Mouse (Mus musculus) CH12.LX (cell line): ENCODE results near the gene Arhgef40. TPM values are rescaled to one million over a fixed set of nuclear protein-coding genes. Genes with fewer than 3 reads are reported as not detected.

Source experiments
- DNase-seq: peaks from one replicate; pipeline ENCODE4 v3.0.0-alpha.2; 2013; ENCODE audit errors: extremely low read depth
- H3K27ac ChIP-seq: 2 replicates; pipeline ENCODE4 v1.5.1; 2012; ENCODE audit warnings: low read depth, mild to moderate bottlenecking, control low read depth, moderate library complexity; ENCODE audit not compliant: insufficient read depth
- H3K27me3 ChIP-seq: replicated peaks from 2 replicates; pipeline ENCODE3; 2012; ENCODE audit warnings: inconsistent platforms
- H3K36me3 ChIP-seq, 2 experiments: replicated peaks in 1 of 2; 2 replicates each; pipeline versions ENCODE3 to v1.6.1; 2012; ENCODE audit warnings: inconsistent platforms in 1 of 2, low read length in 1 of 2, mild to moderate bottlenecking in 1 of 2, mixed read lengths in 1 of 2, moderate library complexity in 1 of 2; ENCODE audit not compliant: control insufficient read depth in 1 of 2, insufficient read depth in 1 of 2
- H3K4me1 ChIP-seq, 2 experiments: 2 replicates each; pipeline ENCODE4 v1.6.1; 2012; ENCODE audit warnings: inconsistent platforms in 1 of 2, moderate library complexity in 1 of 2; ENCODE audit not compliant: insufficient read depth in 2 of 2, control insufficient read depth in 1 of 2
- H3K4me2 ChIP-seq: 2 replicates; pipeline ENCODE4 v1.6.1; 2012; ENCODE audit warnings: low read depth, mild to moderate bottlenecking, control low read depth; ENCODE audit not compliant: poor library complexity, insufficient read depth, severe bottlenecking
- H3K4me3 ChIP-seq, 3 experiments: fragments of 150-350 bp in 1 of 3; sonication (generic) in 1 of 3; replicated peaks in 1 of 3; 2 replicates each; pipeline versions ENCODE3 to v1.5.1; 2011 to 2012; ENCODE audit warnings: low read depth in 2 of 3, low read length in 2 of 3, mild to moderate bottlenecking in 2 of 3, moderate library complexity in 2 of 3, control low read depth in 1 of 3, improper control_type of control experiment in 1 of 3, inconsistent platforms in 1 of 3, mixed read lengths in 1 of 3; ENCODE audit not compliant: poor library complexity in 1 of 3
- H3K79me2 ChIP-seq: replicated peaks from 2 replicates; pipeline ENCODE4 v1.6.1; 2012; ENCODE audit warnings: mild to moderate bottlenecking, moderate library complexity; ENCODE audit not compliant: control insufficient read depth, poor library complexity, insufficient read depth, severe bottlenecking; ENCODE audit errors: extremely low read depth
- H3K9ac ChIP-seq: 2 replicates; pipeline ENCODE4 v1.6.1; 2012; ENCODE audit warnings: low read depth, mild to moderate bottlenecking, control low read depth, moderate library complexity; ENCODE audit not compliant: insufficient read depth
- H3K9me3 ChIP-seq: replicated peaks from 2 replicates; pipeline ENCODE3; 2012; ENCODE audit warnings: low read length, inconsistent platforms, mixed read lengths
- BHLHE40 ChIP-seq: IDR thresholded peaks from 2 replicates; pipeline ENCODE4 v1.6.1; 2011; ENCODE audit warnings: mild to moderate bottlenecking, low read depth, low read length, improper control_type of control experiment
- CHD1 ChIP-seq: IDR thresholded peaks from 2 replicates; pipeline ENCODE4 v1.6.1; 2012; ENCODE audit warnings: low read depth, low read length, improper control_type of control experiment, inconsistent platforms
- CHD2 ChIP-seq: IDR thresholded peaks from 2 replicates; pipeline ENCODE4 v1.6.1; 2011; ENCODE audit warnings: low read length, improper control_type of control experiment
- ELF1 ChIP-seq: IDR thresholded peaks from 2 replicates; pipeline ENCODE4 v1.6.1; 2014; ENCODE audit warnings: low read depth, mild to moderate bottlenecking, inconsistent platforms, low read length, improper control_type of control experiment
- EP300 ChIP-seq: IDR thresholded peaks from 2 replicates; pipeline ENCODE4 v1.6.1; 2011; ENCODE audit warnings: low read length, improper control_type of control experiment
- HCFC1 ChIP-seq: IDR thresholded peaks from 2 replicates; pipeline ENCODE4 v1.6.1; 2012; ENCODE audit warnings: low read depth, mild to moderate bottlenecking, inconsistent platforms, low read length, improper control_type of control experiment
- IRF4 ChIP-seq: IDR thresholded peaks from 2 replicates; pipeline ENCODE4 v1.6.1; 2014; ENCODE audit warnings: low read depth, mild to moderate bottlenecking, inconsistent platforms, low read length, improper control_type of control experiment
- JUN ChIP-seq: IDR thresholded peaks from 2 replicates; pipeline ENCODE4 v1.6.1; 2011; ENCODE audit warnings: low read depth, mild to moderate bottlenecking, low read length, improper control_type of control experiment, moderate library complexity; ENCODE audit not compliant: insufficient read depth
- MAX ChIP-seq: IDR thresholded peaks from 2 replicates; pipeline ENCODE4 v1.6.1; 2011; ENCODE audit warnings: low read length, improper control_type of control experiment
- MAZ ChIP-seq: IDR thresholded peaks from 2 replicates; pipeline ENCODE4 v1.6.1; 2012; ENCODE audit warnings: low read depth, mild to moderate bottlenecking, inconsistent platforms, low read length, improper control_type of control experiment, moderate library complexity
- MYC ChIP-seq: IDR thresholded peaks from 2 replicates; pipeline ENCODE4 v1.6.1; 2011; ENCODE audit warnings: low read depth, mild to moderate bottlenecking, improper control_type of control experiment, low read length
- NRF1 ChIP-seq: IDR thresholded peaks from 2 replicates; pipeline ENCODE4 v1.6.1; 2014; ENCODE audit warnings: low read depth, mild to moderate bottlenecking, inconsistent platforms, low read length, improper control_type of control experiment, moderate library complexity
- PAX5 ChIP-seq: IDR thresholded peaks from 2 replicates; pipeline ENCODE4 v1.6.1; 2012; ENCODE audit warnings: low read length, inconsistent platforms, mixed read lengths
- POLR2A ChIP-seq: IDR thresholded peaks from 2 replicates; pipeline ENCODE4 v1.6.1; 2011; ENCODE audit warnings: low read depth, mild to moderate bottlenecking, improper control_type of control experiment, low read length
- POLR2AphosphoS2 ChIP-seq: IDR thresholded peaks from 2 replicates; pipeline ENCODE4 v1.6.1; 2011; ENCODE audit warnings: low read depth, low read length, improper control_type of control experiment
- RAD21 ChIP-seq: IDR thresholded peaks from 2 replicates; pipeline ENCODE4 v1.6.1; 2011; ENCODE audit warnings: low read depth, mild to moderate bottlenecking, low read length, improper control_type of control experiment, moderate library complexity
- RCOR1 ChIP-seq: conservative IDR thresholded peaks from 2 replicates; pipeline ENCODE4 v1.6.1; 2012; ENCODE audit warnings: low read depth, mild to moderate bottlenecking, inconsistent platforms, low read length, improper control_type of control experiment
- SIN3A ChIP-seq: IDR thresholded peaks from 2 replicates; pipeline ENCODE4 v1.6.1; 2012; ENCODE audit warnings: low read length, improper control_type of control experiment, inconsistent platforms
- SMC3 ChIP-seq: IDR thresholded peaks from 2 replicates; pipeline ENCODE4 v1.6.1; 2011; ENCODE audit warnings: low read depth, low read length, improper control_type of control experiment
- USF1 ChIP-seq: IDR thresholded peaks from 2 replicates; pipeline ENCODE4 v1.6.1; 2014; ENCODE audit warnings: low read depth, mild to moderate bottlenecking, inconsistent platforms, low read length, improper control_type of control experiment
- USF2 ChIP-seq: conservative IDR thresholded peaks from 2 replicates; pipeline ENCODE4 v1.6.1; 2011; ENCODE audit warnings: low read depth, low read length, improper control_type of control experiment
- ZC3H11A ChIP-seq: IDR thresholded peaks from 2 replicates; pipeline ENCODE4 v1.6.1; 2012; ENCODE audit warnings: low read depth, mild to moderate bottlenecking, inconsistent platforms, low read length, improper control_type of control experiment
- ZKSCAN1 ChIP-seq: IDR thresholded peaks from 2 replicates; pipeline ENCODE4 v1.6.1; 2012; ENCODE audit warnings: low read depth, inconsistent platforms, low read length, improper control_type of control experiment, borderline replicate concordance
- ZMIZ1 ChIP-seq: IDR thresholded peaks from 2 replicates; pipeline ENCODE4 v1.6.1; 2012; ENCODE audit warnings: low read depth, mild to moderate bottlenecking, inconsistent platforms, low read length, improper control_type of control experiment
- dilution Hi-C: fragments of 300-500 bp; cut with MboI; formaldehyde crosslinking; loops from 2 replicates; pipeline ENCODE4 v1.14.3; 2020; ENCODE audit warnings: low sequenced_read_pairs; ENCODE audit not compliant: extremely low pct_unique_long_range_greater_than_20kb, extremely low pct_ligation_motif_present
- in situ Hi-C: fragments of 300-500 bp; cut with MboI; formaldehyde crosslinking; loops from 3 replicates; pipeline ENCODE4 v1.14.3; 2019; ENCODE audit warnings: low sequenced_read_pairs, low pct_ligation_motif_present, low pct_unique_long_range_greater_than_20kb, mixed read lengths
- polyA plus RNA-seq: library from polyadenylated mRNA; unstranded; fragments of >175 nt; gene quantifications from 2 replicates; pipeline ENCODE4 v1.2.1, GENCODE M21; 2012; ENCODE audit warnings: low read depth; ENCODE audit not compliant: insufficient read length
- total RNA-seq, 2 experiments: library from RNA; depleted of rRNA; stranded (reverse); fragments of 300-350 nt in 1 of 2; fragments of >200 nt in 1 of 2; gene quantifications; 2 replicates each; pipeline ENCODE4 v1.2.3; 2012 to 2014

Arhgef40 gene
- total and polyA plus RNA-seq, 3 experiments: 0.62 to 3.8 (median 1.1) TPM

GRCm38 (mm10) chr14:52008321-52009203 is 24.0 kb downstream of the Arhgef40 start (continued):
- no peak for TF ChIP-seq ZKSCAN1
- TF ChIP-seq MAX: peak; percentile 61; the same call in 1 of the 2 replicates
- no peak for TF ChIP-seq JUN
- no peak for TF ChIP-seq EP300
- TF ChIP-seq HCFC1: peak; percentile 40; the same call in 1 of the 2 replicates
- TF ChIP-seq IRF4: peak; percentile 72
- peak; percentile 54; the same call in 1 of the 2 replicates for TF ChIP-seq SIN3A
- TF ChIP-seq ZC3H11A: peak; percentile 73
- TF ChIP-seq SMC3: peak; percentile 99
- TF ChIP-seq POLR2A: no peak
- 0 out of 2 replicates have a peak, but pooled peaks have one; percentile 23 for TF ChIP-seq MYC
- no peak for TF ChIP-seq RCOR1
- no peak for TF ChIP-seq USF1
- TF ChIP-seq BHLHE40: 0 out of 2 replicates have a peak, but pooled peaks have one; percentile 36
- TF ChIP-seq NRF1: peak; percentile 34; the same call in 1 of the 2 replicates
- no peak for TF ChIP-seq CHD1
- no peak for TF ChIP-seq CHD2
- TF ChIP-seq ZMIZ1: no peak
- TF ChIP-seq, all 38 proteins: peak for 20

- no peak for TF ChIP-seq MAZ
- TF ChIP-seq JUN: no peak
- no peak for TF ChIP-seq USF2
- TF ChIP-seq ZMIZ1: no peak
- no peak for TF ChIP-seq ELF1
- TF ChIP-seq PAX5: no peak
- TF ChIP-seq USF1: no peak
- no peak for TF ChIP-seq NRF1
- no peak for TF ChIP-seq RCOR1
- no peak for TF ChIP-seq POLR2AphosphoS2
- no peak for TF ChIP-seq HCFC1
- TF ChIP-seq RAD21: no peak
- no peak for TF ChIP-seq CHD2
- no peak for TF ChIP-seq EP300
- TF ChIP-seq SMC3: no peak
- no peak for DNase-seq
- peaks cover 6 to 34% of the 10 kb centered on the region in 2 experiments for H3K4me1 ChIP-seq
- no peak overlapping the region for H3K4me3 ChIP-seq
- in situ Hi-C loops: no loop called here
- dilution Hi-C loops: no loop called here
- no peak overlapping the region for H3K27ac ChIP-seq
- no peak overlapping the region for H3K4me2 ChIP-seq
- H3K9ac ChIP-seq: no peak overlapping the region
- no peaks in the 10 kb centered on the region for H3K9me3 ChIP-seq
- H3K27me3 ChIP-seq: no peaks in the 10 kb centered on the region
- no peaks in the 10 kb centered on the region for H3K79me2 ChIP-seq
- peaks cover 21 to 44% of the 10 kb centered on the region in 2 experiments for H3K36me3 ChIP-seq
Observed at GRCm38 (mm10) chr14:52009361-52009760, 24.8 kb downstream of the Arhgef40 start.
